Mouse (Mus musculus): ENCODE data around the gene 4930518I15Rik.

DNA sequence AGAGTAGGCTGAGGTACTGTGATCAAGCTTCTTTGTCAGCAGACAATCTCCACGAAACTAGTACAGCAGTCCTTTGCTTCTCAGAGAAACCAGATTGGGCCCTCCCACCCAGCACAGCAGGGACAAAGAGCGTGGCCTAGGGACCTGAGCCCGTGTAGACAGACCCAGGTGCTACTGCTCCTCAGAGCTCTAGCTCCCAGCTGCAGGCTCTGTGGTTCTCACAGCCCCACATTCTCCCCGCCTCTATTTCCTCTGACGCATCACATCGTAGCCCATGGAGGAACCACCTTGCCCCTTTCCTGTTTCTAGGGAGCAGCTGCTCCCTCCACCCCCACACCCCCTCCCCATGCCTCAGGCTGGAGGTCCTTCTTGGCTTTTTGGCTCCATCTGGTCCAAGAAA lies 29.3 kb upstream of the 4930518I15Rik start, which contains the start of gene Sla2:
- TF ChIP-seq CTCF (IDR thresholded peaks at IDR 0.05; ENCODE audit: low read depth) (no peak), EP300 (IDR thresholded peaks at IDR 0.05; ENCODE audit: low read depth) (no peak)

Measured in heart, postnatal 0 days (tissue).